Mouse (Mus musculus): ENCODE measurements at regions not wholly inside any gene's neighbourhood (a gene's known extent, or its start where the extent isn't known, plus 50 kb on each side); places are given as distances from the start of the nearest gene placed in this dataset.

GRCm38 (mm10) chr7:40670401-40670800 is 227.7 kb upstream of the Vstm2b start:
- DNase-seq (ENCODE audit: low spot score), result no peak

- no peak for DNase-seq (ENCODE audit: low spot score)
These were observed 227.1 kb upstream of the Vstm2b start for GRCm38 (mm10) chr7:40671068-40671467.

DNA sequence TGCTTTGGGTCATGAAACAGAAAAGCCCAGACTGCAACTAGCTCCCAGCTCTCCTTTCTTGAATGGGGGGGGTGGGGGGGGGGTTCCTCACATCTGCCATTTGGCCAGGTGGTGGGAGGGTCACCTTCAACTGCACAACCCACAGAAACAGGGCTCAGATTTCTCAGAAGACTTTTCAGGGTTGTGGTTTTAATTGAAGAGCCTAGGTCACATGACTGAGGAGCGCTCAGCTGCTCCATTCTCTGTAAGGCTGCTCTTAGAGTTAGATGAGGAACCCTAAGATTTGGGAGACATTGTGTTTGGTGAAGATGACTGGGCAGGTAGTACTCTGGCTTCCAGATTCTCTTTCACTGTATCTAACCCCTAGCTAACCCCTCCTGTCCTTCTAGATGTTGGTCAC is 225.8 kb upstream of the Vstm2b start:
- DNase-seq (ENCODE audit: low spot score), result no peak

DNA sequence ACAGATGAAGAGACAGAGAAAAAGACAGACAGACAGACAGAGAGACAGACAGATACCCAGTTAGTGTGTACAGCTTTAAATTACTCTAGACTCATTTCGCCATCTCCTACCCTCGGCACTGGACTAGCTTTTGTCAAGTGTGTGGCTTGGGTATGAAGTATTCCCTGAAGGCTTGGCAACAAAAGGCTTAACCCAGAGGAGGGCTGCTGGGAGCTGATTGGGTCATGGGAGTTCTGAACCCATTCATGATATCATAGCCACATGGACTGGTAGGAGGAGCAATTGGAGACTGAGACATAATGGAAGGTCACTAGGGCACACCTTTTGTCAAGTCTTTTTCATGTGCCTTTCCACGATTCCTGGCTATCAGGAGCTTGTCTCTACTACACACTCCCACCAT is 223.7 kb upstream of the Vstm2b start:
- DNase-seq (ENCODE audit: low spot score), result no peak

DNA sequence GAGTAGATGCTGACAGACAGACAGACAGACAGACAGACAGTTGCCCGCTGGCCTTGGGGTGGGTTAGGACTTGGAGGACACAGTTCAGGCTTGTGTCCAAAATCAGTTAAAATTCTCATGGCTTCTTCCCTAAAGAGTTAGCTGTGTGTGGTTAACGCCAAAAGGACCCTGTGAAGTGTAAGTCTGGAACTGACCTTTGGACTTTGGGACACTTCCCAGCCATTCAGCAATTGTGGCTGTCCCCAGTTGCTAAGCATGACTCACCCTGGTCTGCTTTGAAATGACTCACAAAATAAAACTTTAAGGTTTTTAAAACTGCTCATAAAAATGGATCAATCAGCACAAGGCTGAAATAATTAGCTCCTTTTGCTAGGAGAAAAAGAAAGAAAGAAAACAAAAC is 220.5 kb upstream of the Vstm2b start:
- no peak for DNase-seq (ENCODE audit: low spot score)

GRCm38 (mm10) chr7:40680567-40680966 is 217.6 kb upstream of the Vstm2b start:
- no peak for DNase-seq (ENCODE audit: low spot score)

DNA sequence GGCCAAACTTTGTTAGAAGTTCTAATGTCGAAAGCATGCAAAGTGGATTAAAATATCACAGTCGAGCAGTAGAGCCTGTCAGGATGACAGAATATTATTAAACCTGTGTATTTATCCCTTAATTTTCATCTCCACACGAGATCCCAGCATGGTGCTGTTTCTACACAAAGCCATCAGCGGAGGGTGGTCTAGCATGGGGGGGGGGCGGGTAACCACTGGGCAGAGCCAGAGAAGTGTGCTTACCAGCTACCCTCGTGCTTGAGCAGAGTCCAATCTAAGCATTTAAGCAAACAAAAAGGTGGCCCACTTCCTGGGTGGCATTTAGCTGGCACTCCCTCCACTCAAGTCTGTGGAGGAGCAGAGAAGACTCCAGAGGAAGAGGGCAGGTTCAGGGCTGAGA is 217.1 kb upstream of the Vstm2b start:
- no peak for DNase-seq (ENCODE audit: low spot score)

DNA sequence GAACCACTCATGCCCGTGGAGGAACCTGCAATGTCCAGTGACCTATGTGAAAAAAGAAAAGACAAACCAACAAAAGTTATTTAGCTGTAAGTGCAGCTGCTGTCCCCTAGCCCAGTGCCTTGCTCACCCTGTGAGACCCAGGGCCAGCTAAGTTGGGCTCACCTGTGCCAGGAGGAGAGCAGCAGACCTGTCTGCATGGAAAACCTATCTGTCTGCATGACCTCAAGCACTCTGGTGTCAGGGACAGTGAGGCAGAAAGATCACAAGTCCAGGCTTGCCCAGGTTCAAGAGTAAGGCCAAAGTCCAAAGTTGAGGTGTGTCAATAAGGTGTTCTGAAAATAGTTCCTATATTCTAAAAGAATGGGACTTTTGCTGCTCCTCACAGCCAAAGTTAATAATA is 215.0 kb upstream of the Vstm2b start:
- no peak for DNase-seq (ENCODE audit: low spot score)

GRCm38 (mm10) chr7:40683641-40684040 is 214.5 kb upstream of the Vstm2b start:
- no peak for DNase-seq (ENCODE audit: low spot score)

GRCm38 (mm10) chr7:40687005-40687404 is 211.1 kb upstream of the Vstm2b start:
- DNase-seq (ENCODE audit: low spot score), result no peak

GRCm38 (mm10) chr7:40688546-40688945 is 209.6 kb upstream of the Vstm2b start:
- no peak for DNase-seq (ENCODE audit: low spot score)

- no peak for DNase-seq (ENCODE audit: low spot score)
These were observed 204.4 kb upstream of the Vstm2b start for GRCm38 (mm10) chr7:40693755-40694154.

DNA sequence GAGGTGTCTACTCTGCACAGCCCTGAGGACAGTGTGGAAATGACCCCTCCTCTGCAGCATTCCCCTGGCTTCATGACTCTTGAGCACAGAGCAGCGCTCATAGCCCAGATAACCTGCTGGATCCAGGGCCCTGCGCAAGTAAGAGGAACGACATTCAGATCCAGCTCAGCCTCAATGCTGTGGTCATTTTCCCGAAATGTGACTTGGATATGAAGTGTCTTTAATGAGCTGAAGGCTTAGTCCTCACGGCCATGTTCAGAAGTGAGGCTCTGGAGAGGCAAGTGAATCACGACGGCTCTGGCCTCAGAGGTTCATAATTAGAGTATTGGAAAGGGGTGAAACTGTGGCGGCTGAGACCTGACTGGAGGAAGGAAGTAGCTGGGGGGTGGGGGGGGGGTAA is 200.6 kb upstream of the Vstm2b start:
- no peak for DNase-seq (ENCODE audit: low spot score)

GRCm38 (mm10) chr7:40698309-40698708 is 199.8 kb upstream of the Vstm2b start:
- no peak for DNase-seq (ENCODE audit: low spot score)

DNA sequence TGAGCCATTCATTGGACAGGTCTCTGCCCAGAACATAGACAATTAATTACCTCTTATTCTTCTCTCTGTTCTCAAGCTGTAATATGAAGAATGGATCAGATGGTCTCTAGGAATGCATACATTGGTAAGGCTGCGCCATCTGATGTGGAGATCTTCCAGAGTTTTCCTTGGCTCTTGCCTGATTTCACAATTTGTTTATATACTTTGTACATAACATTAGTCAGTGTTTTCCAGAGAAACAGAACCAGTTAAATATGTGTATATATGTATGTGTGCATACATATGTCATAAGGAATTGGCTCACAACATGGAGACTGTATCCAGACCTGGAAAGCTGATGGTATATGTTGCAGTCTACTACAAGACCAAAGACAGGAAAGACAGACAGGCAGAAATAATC is 198.5 kb upstream of the Vstm2b start:
- DNase-seq (ENCODE audit: low spot score), result no peak

GRCm38 (mm10) chr7:40700656-40701055 is 197.5 kb upstream of the Vstm2b start:
- DNase-seq (ENCODE audit: low spot score), result no peak

DNA sequence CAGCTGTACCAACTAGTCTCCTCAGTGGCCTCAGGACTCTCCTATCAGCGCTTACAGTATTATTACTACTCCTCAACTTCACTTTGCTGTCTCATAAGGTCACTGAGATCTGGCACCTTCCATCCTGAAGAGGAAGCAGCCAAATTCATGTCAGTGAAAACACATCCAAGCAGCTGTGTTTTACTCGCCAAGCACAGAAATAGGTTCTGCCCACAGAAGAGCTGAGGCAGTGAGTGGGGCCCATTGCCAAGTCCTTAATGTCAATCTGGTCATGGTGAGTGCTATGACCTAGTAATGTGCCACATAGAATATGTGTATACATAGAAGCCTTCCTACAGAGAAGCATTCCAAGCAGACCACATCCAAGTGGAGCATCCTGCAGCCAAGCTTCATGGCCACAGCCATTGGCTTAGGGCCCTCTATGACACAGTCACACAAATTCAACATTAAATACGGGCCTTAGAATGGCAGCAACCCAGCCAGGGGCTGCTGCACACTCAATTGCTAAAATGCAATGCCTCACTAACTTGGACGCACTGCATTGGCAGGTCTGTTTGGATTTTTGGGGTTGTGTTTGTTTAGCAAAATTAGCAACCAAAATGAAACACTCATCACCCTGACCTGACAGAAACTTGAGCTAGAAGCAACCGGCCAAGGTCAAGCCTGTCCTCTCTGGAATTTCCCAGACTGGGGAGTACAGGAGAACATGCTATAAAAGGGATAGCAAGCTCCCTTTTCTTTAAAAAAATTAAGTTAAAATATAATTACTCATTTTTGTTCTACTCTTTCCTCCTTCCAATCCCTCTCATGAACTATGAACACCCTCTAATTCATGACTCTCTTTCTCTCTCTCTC is 195.7 kb upstream of the Vstm2b start:
- no peak for DNase-seq (ENCODE audit: low spot score)

GRCm38 (mm10) chr7:40708231-40708630 is 189.9 kb upstream of the Vstm2b start:
- DNase-seq (ENCODE audit: low spot score), result no peak

GRCm38 (mm10) chr7:40717991-40718390 is 180.1 kb upstream of the Vstm2b start:
- DNase-seq (ENCODE audit: low spot score), result no peak

GRCm38 (mm10) chr7:40736971-40737468 is 161.1 kb upstream of the Vstm2b start:
- DNase-seq (ENCODE audit: low spot score), result no peak

GRCm38 (mm10) chr7:40737496-40737895 is 160.6 kb upstream of the Vstm2b start:
- no peak for DNase-seq (ENCODE audit: low spot score)

DNA sequence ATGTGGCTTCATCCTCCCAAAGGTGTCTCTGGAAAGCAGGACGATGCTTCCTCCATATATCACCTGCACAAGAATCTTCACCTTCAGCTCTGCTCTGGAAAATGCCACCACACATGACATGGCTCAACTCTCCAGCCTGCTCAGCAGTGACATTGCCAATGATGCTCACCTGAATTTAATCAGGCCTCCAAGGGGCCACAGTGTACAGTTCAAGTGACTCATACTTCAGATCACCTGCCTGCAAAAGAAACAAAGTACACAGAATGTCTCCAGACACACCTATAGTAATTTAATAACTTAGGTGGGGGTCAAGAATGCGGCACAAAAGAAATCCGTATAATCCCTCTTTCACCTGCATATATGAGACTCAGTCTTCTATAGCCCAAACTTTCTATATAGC is 160.0 kb upstream of the Vstm2b start:
- DNase-seq (ENCODE audit: low spot score), result no peak

GRCm38 (mm10) chr7:40742553-40743151 is 155.5 kb upstream of the Vstm2b start:
- no peak for DNase-seq (ENCODE audit: low spot score)

GRCm38 (mm10) chr7:40751779-40752178 is 146.3 kb upstream of the Vstm2b start:
- DNase-seq (ENCODE audit: low spot score), result no peak
